Mouse (Mus musculus) layer of hippocampus, adult 18-20 months (tissue): ENCODE results near the gene Gm7030. TPM values are rescaled to one million over a fixed set of nuclear protein-coding genes. Genes with fewer than 3 reads are reported as not detected.
"Not testable (repeated sequence)": the region's sequence is repeated elsewhere in the genome, so short reads cannot be mapped to it uniquely, and the experiment has no call there.

ENCODE experiments used
- DNase-seq, 2 experiments: peaks; one replicate each; pipeline ENCODE4 v3.0.0; 2022; ENCODE audit warnings: low spot score in 2 of 2
- total RNA-seq, 2 experiments: library from RNA; stranded (reverse); gene quantifications; 2 replicates each; pipeline ENCODE4 v1.2.3; 2021

Gene Gm7030
- total RNA-seq, 2 experiments from 2014 or later = not detected

DNA sequence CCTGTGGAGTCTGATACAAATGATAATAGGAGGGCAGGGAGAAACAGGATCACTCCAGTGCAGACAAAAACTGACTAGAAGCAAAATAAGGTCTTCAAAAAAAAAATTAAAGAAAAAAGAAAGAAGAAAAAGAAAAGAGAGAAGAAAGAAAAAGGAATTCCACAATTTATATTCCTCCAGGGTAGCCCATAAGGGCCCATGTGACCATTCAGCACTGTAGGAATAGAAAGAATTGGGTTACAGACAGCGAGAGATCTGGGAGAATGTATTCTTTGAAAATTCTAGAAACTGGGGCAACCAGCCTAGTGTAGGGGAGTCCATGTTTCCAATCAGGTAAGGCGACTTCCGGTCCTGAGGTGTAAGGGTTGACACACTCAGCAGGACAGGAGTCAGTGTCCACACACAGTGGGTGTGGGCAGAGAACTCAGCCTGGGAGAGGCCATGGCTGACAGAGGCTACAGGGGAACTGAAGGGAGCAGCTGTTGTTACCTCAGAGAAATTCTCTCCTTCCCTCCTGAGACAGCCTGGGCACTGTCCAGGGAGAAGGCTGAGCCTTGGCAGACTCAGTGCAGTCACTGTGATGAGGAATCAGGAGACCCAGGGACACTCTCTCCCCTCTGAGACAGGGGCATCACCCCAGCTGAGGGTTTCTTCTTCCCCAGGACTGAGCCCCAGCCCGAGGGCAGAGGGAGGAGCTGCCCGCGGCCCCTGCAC lies 46.5 kb downstream of the Gm7030 start:
- DNase-seq = not testable (repeated sequence)

DNA sequence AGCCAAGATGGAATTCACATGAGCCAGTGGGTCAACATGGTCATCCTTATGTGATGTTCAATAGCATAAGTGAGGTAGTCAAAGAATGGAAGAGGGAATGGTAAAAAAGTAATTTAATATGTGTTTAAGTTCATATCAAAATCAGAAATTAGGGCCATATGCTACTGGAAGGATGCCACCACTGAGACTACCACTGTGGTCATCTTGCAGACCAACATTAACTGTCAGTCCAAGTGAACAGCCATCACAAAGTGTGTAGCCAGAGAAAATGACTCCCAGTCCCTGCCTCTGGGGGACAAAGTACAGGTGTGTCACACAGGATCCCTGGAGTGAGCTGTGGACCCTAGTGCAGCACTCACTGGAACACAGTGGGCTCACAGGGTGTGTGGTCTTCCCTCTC lies 47.3 kb downstream of the Gm7030 start:
- not testable (repeated sequence) for DNase-seq

DNA sequence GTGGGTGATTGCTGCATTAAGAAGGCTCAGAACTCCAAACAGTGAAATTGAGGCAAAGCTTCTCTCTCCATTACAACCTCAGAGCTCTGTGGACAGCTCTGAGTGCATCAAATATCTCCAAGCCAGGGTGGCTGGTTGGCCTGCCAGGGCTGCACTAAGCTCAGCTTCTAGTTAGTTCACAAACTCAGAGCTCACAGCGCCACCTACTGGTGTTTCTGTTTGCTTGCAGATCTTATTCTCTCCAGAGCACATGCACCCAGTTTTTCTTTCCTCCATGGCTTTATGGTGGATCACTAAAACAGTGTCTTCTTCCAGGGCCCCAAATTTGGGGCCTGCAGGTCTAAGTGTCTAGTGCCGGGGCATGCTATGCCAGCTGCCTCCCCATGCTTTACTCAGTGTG lies 68.4 kb downstream of the Gm7030 start:
- peak; percentile 80 to 91 for DNase-seq

Other genes with a start within 250 kb of the Gm7030 start
- 10 to 100 TPM; 25.0 to 30.2 TPM for gene Dhx16, start 249.6 kb downstream of the Gm7030 start, total RNA-seq
- 10 to 100 TPM; 52.9 to 56.7 TPM for gene 2310061I04Rik, start 232.0 kb downstream of the Gm7030 start, total RNA-seq
- 10 to 100 TPM; 51.0 to 59.0 TPM for gene Atat1, start 219.3 kb downstream of the Gm7030 start, total RNA-seq
- 10 to 100 TPM; 37.8 to 44.3 TPM for gene Mrps18b, start 213.0 kb downstream of the Gm7030 start, total RNA-seq
- 10 to 100 TPM; 66.5 to 72.5 TPM for gene Ppp1r10, start 213.0 kb downstream of the Gm7030 start, total RNA-seq
- 10 to 100 TPM; 65.0 to 73.2 TPM for gene Abcf1, start 159.7 kb downstream of the Gm7030 start, total RNA-seq
- 100 to 1,000 TPM; 147 to 150 TPM for gene Gnl1, start 149.6 kb downstream of the Gm7030 start, total RNA-seq
- 10 to 100 TPM; 39.8 to 41.6 TPM for gene Prr3, start 149.2 kb downstream of the Gm7030 start, total RNA-seq
- 1 to 10 TPM; 1.1 to 1.2 TPM for gene H2-T24, start 108.9 kb downstream of the Gm7030 start, total RNA-seq
- 1 to 10 TPM; 5.4 to 5.9 TPM for gene H2-T23, start 96.6 kb downstream of the Gm7030 start, total RNA-seq
- 10 to 100 TPM; 13.9 to 15.2 TPM for gene H2-T22, start 86.7 kb downstream of the Gm7030 start, total RNA-seq
- gene Gm6034, start 86.5 kb downstream of the Gm7030 start, total RNA-seq = not detected
- gene Gm11127, start 71.1 kb downstream of the Gm7030 start, total RNA-seq = 1 to 10 TPM in 1 of 2 experiments, under 1 TPM in 1; 0.89 to 1.6 TPM
- gene Gm19684, start 7.7 kb downstream of the Gm7030 start, total RNA-seq = not detected
- not detected for gene Gm8909, start 39.1 kb upstream of the Gm7030 start, total RNA-seq
- not detected for gene H2-T3, start 60.9 kb upstream of the Gm7030 start, total RNA-seq
- 10 to 100 TPM; 43.8 to 45.2 TPM for gene Rpp21, start 128.6 kb upstream of the Gm7030 start, total RNA-seq
- 10 to 100 TPM; 22.0 to 23.3 TPM for gene Trim39, start 142.8 kb upstream of the Gm7030 start, total RNA-seq
- not detected for gene H2-M10.2, start 157.1 kb upstream of the Gm7030 start, total RNA-seq
- not detected for gene H2-M10.1, start 196.7 kb upstream of the Gm7030 start, total RNA-seq
- gene H2-M10.3, start 239.0 kb upstream of the Gm7030 start, total RNA-seq = not detected